Mouse (Mus musculus) liver, embryonic 14.5 days (tissue): ENCODE measurements around the gene Acsbg2.

ENCODE experiments used
- CTCF ChIP-seq: IDR thresholded peaks from 2 replicates; pipeline ENCODE4 v1.5.1; 2016; ENCODE audit warnings: antibody characterized with exemption, low read depth, control low read depth
- EP300 ChIP-seq: IDR thresholded peaks from 2 replicates; pipeline ENCODE4 v1.6.1; 2016; ENCODE audit warnings: antibody characterized with exemption, low read depth

DNA sequence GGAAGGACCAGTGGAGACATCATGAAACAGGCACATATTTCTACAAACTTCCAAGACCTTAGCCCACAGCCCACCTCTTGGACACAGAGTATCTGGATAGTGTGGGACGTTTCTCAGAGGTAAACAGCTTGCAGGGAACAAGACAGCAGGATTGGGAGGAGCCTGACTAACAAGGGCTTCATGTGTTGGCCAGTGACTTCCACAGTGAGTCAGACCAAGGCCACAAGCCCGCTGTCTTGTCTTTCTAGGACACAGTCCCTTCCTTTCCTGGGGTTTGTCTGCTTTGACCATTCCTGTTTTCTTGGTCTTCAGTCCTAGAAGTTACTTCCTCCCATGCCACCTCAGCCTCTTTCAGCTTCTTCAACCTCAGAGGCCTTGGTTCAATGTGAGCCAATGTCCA, 50.9 kb downstream of the Acsbg2 start:
- TF ChIP-seq CTCF = no peak
- no peak for TF ChIP-seq EP300
